Mouse (Mus musculus) kidney, postnatal 0 days (tissue): ENCODE measurements around the gene Por. TPM values are rescaled to one million over a fixed set of nuclear protein-coding genes. Genes with fewer than 3 reads are reported as not detected.
A peak's percentile ranks its signal among the peaks of the same experiment; 100 is the strongest.

ENCODE experiments used
- ATAC-seq: fragments of 200-750 bp; cut with Nextera tagmentation; replicated peaks from 2 replicates; pipeline ENCODE4 v1.8.0; 2017; ENCODE audit warnings: low read depth, moderate number of reproducible peaks, moderate TSS enrichment, moderate library complexity; ENCODE audit not compliant: low FRiP score
- DNase-seq: peaks from one replicate; pipeline ENCODE4 v3.0.0-alpha.2; 2016; ENCODE audit warnings: low spot score
- H3K27ac ChIP-seq: fragments of 300-500 bp; sonication (generic); 2 replicates; pipeline ENCODE4 v1.5.1; 2014; ENCODE audit warnings: mild to moderate bottlenecking
- H3K27me3 ChIP-seq: fragments of 300-500 bp; sonication (generic); 2 replicates; pipeline ENCODE4 v1.6.1; 2014; ENCODE audit warnings: low read length, mixed read lengths; ENCODE audit not compliant: insufficient read depth
- H3K36me3 ChIP-seq: fragments of 300-500 bp; sonication (generic); 2 replicates; pipeline ENCODE4 v1.6.1; 2014; ENCODE audit warnings: low read length, mixed read lengths; ENCODE audit not compliant: insufficient read depth
- H3K4me1 ChIP-seq: fragments of 300-500 bp; sonication (generic); replicated peaks from 2 replicates; pipeline ENCODE4 v1.6.1; 2014; ENCODE audit warnings: antibody characterized with exemption, low read length, mixed read lengths; ENCODE audit not compliant: insufficient read depth
- H3K4me2 ChIP-seq: fragments of 300-500 bp; sonication (generic); 2 replicates; pipeline ENCODE4 v1.6.1; 2014; ENCODE audit warnings: mild to moderate bottlenecking, low read length, moderate library complexity, mixed read lengths
- H3K4me3 ChIP-seq: fragments of 300-500 bp; sonication (generic); replicated peaks from 2 replicates; pipeline ENCODE4 v1.5.1; 2014; ENCODE audit warnings: low read depth, low read length
- H3K9ac ChIP-seq: fragments of 300-500 bp; sonication (generic); 2 replicates; pipeline ENCODE4 v1.6.1; 2014; ENCODE audit warnings: low read depth, low read length
- H3K9me3 ChIP-seq: fragments of 300-500 bp; sonication (generic); replicated peaks from 2 replicates; pipeline ENCODE4 v1.6.1; 2016; ENCODE audit warnings: low read length, inconsistent platforms, mixed read lengths
- CTCF ChIP-seq: IDR thresholded peaks from 2 replicates; pipeline ENCODE4 v1.5.1; 2016; ENCODE audit warnings: antibody characterized with exemption, low read depth, mild to moderate bottlenecking, moderate library complexity
- WGBS: fragments of 180-500 bp; shearing (Covaris S2); extraction: QIAGEN DNeasy Blood & Tissue Kit; methylation state at CpG from one replicate; pipeline ENCODE4 v1.1.7; 2014; 5-methylcytosine and 5-hydroxymethylcytosine counted together
- polyA plus RNA-seq: library from polyadenylated mRNA; unstranded; fragments of >200 nt; fragmentation: Nextera tagmentation; extraction: Ambion mirVana; gene quantifications from 2 replicates; pipeline ENCODE4 v1.2.1, GENCODE M21; 2015

Gene Por
- polyA plus RNA-seq, 1 experiment from 2014 or later, result 86.4 TPM

GRCm38 (mm10) chr5:135737154-135737553 lies 67.3 kb downstream of the Por start:
- ATAC-seq (no peak), DNase-seq (no peak)
- Histone ChIP-seq H3K27ac (no peak overlapping the region), H3K9ac (no peak overlapping the region), H3K27me3 (no peaks in the 10 kb centered on the region), H3K4me3 (no peak overlapping the region), H3K4me2 (no peak overlapping the region), H3K36me3 (peaks cover 57% of the 10 kb centered on the region), H3K9me3 (no peaks in the 10 kb centered on the region), H3K4me1 (no peaks in the 10 kb centered on the region)
- TF ChIP-seq CTCF, result peak; percentile 57
- WGBS, result 78% methylated on average over 7 of the region's 7 CpGs

GRCm38 (mm10) chr5:135738266-135738665 lies 68.4 kb downstream of the Por start:
- Histone ChIP-seq H3K9me3 (no peaks in the 10 kb centered on the region), H3K9ac (no peak overlapping the region), H3K27me3 (no peaks in the 10 kb centered on the region), H3K36me3 (peaks cover 46% of the 10 kb centered on the region), H3K4me1 (0 out of 2 replicates have a peak, but pooled peaks cover 6% of the 10 kb centered on the region), H3K27ac (no peak overlapping the region), H3K4me2 (no peak overlapping the region), H3K4me3 (no peak overlapping the region)
- no peak for ATAC-seq
- DNase-seq, result no peak
- TF ChIP-seq CTCF, result no peak
- 15% methylated on average over 6 of the region's 6 CpGs for WGBS

GRCm38 (mm10) chr5:135742156-135742555 lies 72.3 kb downstream of the Por start:
- Histone ChIP-seq H3K4me2 (no peak overlapping the region), H3K4me1 (0 out of 2 replicates have a peak, but pooled peaks cover 7% of the 10 kb centered on the region), H3K9me3 (no peaks in the 10 kb centered on the region), H3K9ac (no peak overlapping the region), H3K27ac (no peak overlapping the region), H3K4me3 (no peak overlapping the region), H3K36me3 (peaks cover 8% of the 10 kb centered on the region; the same call in 1 of the 2 replicates), H3K27me3 (no peaks in the 10 kb centered on the region)
- no peak for TF ChIP-seq CTCF
- WGBS, result 45% methylated on average over 10 of the region's 10 CpGs
- DNase-seq, result peak; percentile 35
- ATAC-seq, result no peak

- Histone ChIP-seq H3K27me3 (no peaks in the 10 kb centered on the region), H3K9me3 (no peaks in the 10 kb centered on the region), H3K36me3 (peaks cover 8% of the 10 kb centered on the region; the same call in 1 of the 2 replicates), H3K27ac (peak overlapping the region; percentile 58), H3K9ac (peak overlapping the region; percentile 82), H3K4me2 (peak overlapping the region; percentile 94), H3K4me3 (peak overlapping the region; percentile 87), H3K4me1 (0 out of 2 replicates have a peak, but pooled peaks cover 7% of the 10 kb centered on the region)
- 15% methylated on average over 18 of the region's 18 CpGs for WGBS
- DNase-seq (peak; percentile 86), ATAC-seq (peak; percentile 61)
- TF ChIP-seq CTCF, result peak; percentile 11; the same call in 1 of the 2 replicates
Measured at GRCm38 (mm10) chr5:135742941-135743740, 73.3 kb downstream of the Por start.

DNA sequence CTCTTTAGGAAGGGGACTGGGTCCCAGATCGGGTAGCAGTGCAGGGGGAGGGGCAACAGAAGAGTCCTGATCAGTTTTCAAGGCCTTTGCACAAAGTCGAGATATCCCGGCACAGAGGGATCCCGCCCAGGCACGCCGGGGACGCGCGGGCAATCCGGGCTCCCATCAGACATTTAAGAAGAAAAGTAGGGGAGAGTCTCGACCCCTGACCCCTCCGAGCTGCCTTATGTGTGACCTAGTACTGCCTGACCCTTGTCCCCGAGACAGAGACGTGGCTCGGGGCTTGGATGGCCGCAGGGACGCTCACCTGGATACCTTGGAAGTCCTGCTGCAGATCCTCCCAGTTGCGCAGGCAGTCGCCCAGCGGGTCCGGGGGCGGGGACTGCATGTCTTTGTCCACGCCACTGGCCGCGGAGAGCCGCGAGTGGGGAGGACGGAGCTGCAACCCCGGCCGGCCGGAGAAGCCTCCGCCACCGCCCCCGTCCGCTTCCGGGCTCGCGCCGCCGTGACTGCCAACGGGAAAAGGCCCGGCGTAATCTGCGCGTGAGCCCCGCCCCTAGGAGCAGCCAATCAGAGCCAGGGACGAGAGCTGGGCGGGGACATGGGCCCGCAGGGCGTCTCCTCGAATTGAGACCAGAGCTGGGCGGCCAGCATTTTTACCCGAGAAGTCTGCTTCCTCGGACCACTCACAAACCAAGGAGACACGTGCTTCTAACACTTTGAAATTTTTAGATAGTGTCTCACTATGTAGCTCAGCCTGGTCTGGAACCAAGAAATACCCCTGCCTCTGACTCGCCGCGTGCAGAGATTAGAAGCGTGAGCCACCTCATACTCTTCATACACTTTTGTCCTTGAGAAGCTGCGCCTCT lies 74.1 kb downstream of the Por start, which contains the start of gene Tmem120a:
Gene Tmem120a (minus strand): TSS at position 708 of the 869 bp plus-strand sequence.
- H3K9ac ChIP-seq, result peak within 1 kb of the TSS; percentile 82
- under 1% methylated on average over 60 of the region's 60 CpGs for WGBS
- ATAC-seq (peak; percentile 94), DNase-seq (peak; percentile 98)
- H3K4me1 ChIP-seq, result 0 out of 2 replicates have a peak, but pooled peaks cover 7% of the 10 kb centered on the region
- H3K27ac ChIP-seq, result peak within 1 kb of the TSS; percentile 74
- H3K4me2 ChIP-seq, result peak within 1 kb of the TSS; percentile 94
- H3K4me3 ChIP-seq, result peak within 1 kb of the TSS; percentile 87
- no peaks in the 10 kb centered on the region for H3K27me3 ChIP-seq
- TF ChIP-seq CTCF, result no peak
- H3K9me3 ChIP-seq, result no peaks in the 10 kb centered on the region
- H3K36me3 ChIP-seq, result peaks cover 8% of the 10 kb centered on the region; the same call in 1 of the 2 replicates

DNA sequence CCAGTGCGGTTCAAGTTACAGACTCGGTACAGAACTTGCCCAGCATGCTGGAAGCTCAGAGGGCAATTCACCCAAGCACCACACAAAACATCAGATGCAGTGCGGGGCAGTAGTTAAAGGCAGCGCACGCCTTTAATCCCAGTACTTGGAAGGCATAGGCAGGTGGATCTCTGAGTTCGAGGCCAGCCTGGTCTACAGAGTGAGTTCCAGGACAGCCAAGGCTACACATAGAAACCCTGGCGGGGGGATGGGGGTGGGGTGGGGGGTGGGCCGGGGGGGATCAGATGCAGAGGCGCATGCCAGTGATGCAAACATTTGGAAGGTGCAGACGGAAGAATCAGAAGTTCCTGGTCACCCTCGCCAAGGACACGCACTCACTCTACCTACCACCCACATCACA lies 74.9 kb downstream of the Por start:
- 13% methylated on average over 12 of the region's 12 CpGs for WGBS
- Histone ChIP-seq H3K27me3 (no peaks in the 10 kb centered on the region), H3K36me3 (peaks cover 8% of the 10 kb centered on the region; the same call in 1 of the 2 replicates), H3K4me2 (peak overlapping the region; percentile 94), H3K9me3 (no peaks in the 10 kb centered on the region), H3K4me1 (0 out of 2 replicates have a peak, but pooled peaks cover 7% of the 10 kb centered on the region), H3K9ac (peak overlapping the region; percentile 35; the same call in 1 of the 2 replicates), H3K27ac (peak overlapping the region; percentile 74), H3K4me3 (peak overlapping the region; percentile 87)
- ATAC-seq (peak; percentile 2; the same call in 1 of the 2 replicates), DNase-seq (no peak)
- no peak for TF ChIP-seq CTCF
